Mouse (Mus musculus) heart, embryonic 11.5 days (tissue): Measurements from ENCODE around the gene Per3. TPM values are rescaled to one million over a fixed set of nuclear protein-coding genes. Genes with fewer than 3 reads are reported as not detected.

Experiments
- ATAC-seq: fragments of 200-750 bp; cut with Nextera tagmentation; replicated peaks from 2 replicates; pipeline ENCODE4 v1.8.0; 2017; ENCODE audit warnings: moderate library complexity; ENCODE audit not compliant: insufficient number of reproducible peaks, low FRiP score, low TSS enrichment
- H3K27ac ChIP-seq: fragments of 300-500 bp; sonication (generic); 2 replicates; pipeline ENCODE4 v1.5.1; 2014; ENCODE audit warnings: mild to moderate bottlenecking, low read depth, low read length
- H3K27me3 ChIP-seq: fragments of 300-500 bp; sonication (generic); 2 replicates; pipeline ENCODE4 v1.6.1; 2014; ENCODE audit warnings: mild to moderate bottlenecking, low read length, mixed read lengths; ENCODE audit not compliant: control insufficient read depth, insufficient read depth
- H3K36me3 ChIP-seq: fragments of 300-500 bp; sonication (generic); 2 replicates; pipeline ENCODE4 v1.6.1; 2014; ENCODE audit warnings: mild to moderate bottlenecking, low read length, moderate library complexity, mixed read lengths; ENCODE audit not compliant: control insufficient read depth, insufficient read depth
- H3K4me1 ChIP-seq: fragments of 300-500 bp; sonication (generic); 2 replicates; pipeline ENCODE4 v1.6.1; 2014; ENCODE audit warnings: low read length; ENCODE audit not compliant: control insufficient read depth, insufficient read depth
- H3K4me2 ChIP-seq: fragments of 300-500 bp; sonication (generic); 2 replicates; pipeline ENCODE4 v1.6.1; 2014; ENCODE audit warnings: mild to moderate bottlenecking, moderate library complexity
- H3K4me3 ChIP-seq: fragments of 300-500 bp; sonication (generic); 2 replicates; pipeline ENCODE4 v1.5.1; 2014; ENCODE audit warnings: low read depth, low read length
- H3K9ac ChIP-seq: fragments of 300-500 bp; sonication (generic); 2 replicates; pipeline ENCODE4 v1.6.1; 2014; ENCODE audit warnings: mild to moderate bottlenecking, low read depth, low read length, moderate library complexity
- H3K9me3 ChIP-seq: fragments of 300-500 bp; sonication (generic); replicated peaks from 2 replicates; pipeline ENCODE4 v1.6.1; 2016; ENCODE audit warnings: low read length; ENCODE audit not compliant: control insufficient read depth
- WGBS: fragments of 180-500 bp; shearing (Covaris S2); extraction: QIAGEN DNeasy Blood & Tissue Kit; methylation state at CpG from one replicate; pipeline ENCODE4 v1.1.7; 2014; ENCODE audit not compliant: insufficient replicate concordance; 5-methylcytosine and 5-hydroxymethylcytosine counted together
- polyA plus RNA-seq: library from polyadenylated mRNA; unstranded; fragments of >200 nt; fragmentation: Nextera tagmentation; extraction: Ambion mirVana; gene quantifications from 2 replicates; pipeline ENCODE4 v1.2.1, GENCODE M21; 2014

The Per3 gene
- polyA plus RNA-seq, 1 experiment from 2014 or later = 6.7 TPM

DNA sequence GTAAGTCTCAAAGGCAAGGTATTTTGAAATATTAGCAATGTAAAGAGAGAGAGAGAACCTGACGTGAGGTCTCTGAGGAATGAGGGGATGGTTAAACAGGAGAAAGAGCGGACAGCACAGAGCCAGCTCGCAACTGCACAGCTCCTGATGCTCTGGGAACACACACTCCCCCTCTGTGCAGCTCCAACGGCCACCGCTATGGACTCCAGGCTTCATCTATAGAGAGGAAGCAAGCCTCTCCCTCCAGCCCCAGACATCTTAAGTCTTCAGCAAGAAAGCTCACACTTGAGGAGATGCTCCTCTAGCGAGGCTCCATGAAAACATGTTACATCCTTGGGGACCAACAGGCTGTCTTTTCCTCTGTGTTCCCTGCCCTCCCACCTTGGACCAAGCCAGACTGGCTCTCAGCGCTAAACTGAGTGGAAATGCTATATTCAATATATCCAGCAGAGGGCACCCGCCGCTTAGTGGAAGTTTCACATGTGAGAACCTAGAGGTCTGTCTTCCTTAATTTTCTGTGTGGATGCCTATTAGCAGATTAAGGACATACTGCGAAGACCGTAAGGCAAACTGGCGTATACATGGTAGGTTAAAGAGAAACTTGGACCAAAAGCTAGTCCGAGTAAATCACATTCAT is 28.8 kb upstream of the Per3 start:
- no peak overlapping the region for H3K4me2 ChIP-seq
- H3K9me3 ChIP-seq = no peaks in the 10 kb centered on the region
- H3K27ac ChIP-seq = no peak overlapping the region
- 50% methylated on average over 13 of the region's 13 CpGs for WGBS
- no peak for ATAC-seq
- no peak overlapping the region for H3K4me3 ChIP-seq
- no peak overlapping the region for H3K9ac ChIP-seq
- peaks cover 13% of the 10 kb centered on the region for H3K36me3 ChIP-seq
- no peaks in the 10 kb centered on the region for H3K27me3 ChIP-seq
- H3K4me1 ChIP-seq = no peaks in the 10 kb centered on the region

DNA sequence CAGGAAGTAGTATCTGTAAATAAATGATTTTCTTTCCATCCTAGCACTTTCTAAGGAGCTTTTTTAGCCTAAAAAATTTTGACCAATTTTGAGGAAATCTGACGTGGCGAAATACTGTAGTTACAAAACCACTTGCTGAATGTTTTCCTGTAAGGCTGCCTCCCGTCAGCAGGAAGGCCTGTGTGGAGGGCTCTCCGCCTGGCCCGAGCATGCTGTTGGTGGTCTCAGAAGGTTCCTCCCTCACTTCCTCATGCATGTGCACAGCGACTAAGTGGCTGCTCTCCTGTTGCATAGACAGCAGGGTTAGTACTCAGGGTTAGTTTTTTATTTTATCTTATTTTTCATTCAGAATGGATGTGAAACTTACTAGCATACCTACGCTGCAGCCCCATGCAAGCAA is 26.5 kb upstream of the Per3 start:
- no peak overlapping the region for H3K9ac ChIP-seq
- 0 out of 2 replicates have a peak, but pooled peaks cover 2% of the 10 kb centered on the region for H3K36me3 ChIP-seq
- H3K4me3 ChIP-seq = no peak overlapping the region

DNA sequence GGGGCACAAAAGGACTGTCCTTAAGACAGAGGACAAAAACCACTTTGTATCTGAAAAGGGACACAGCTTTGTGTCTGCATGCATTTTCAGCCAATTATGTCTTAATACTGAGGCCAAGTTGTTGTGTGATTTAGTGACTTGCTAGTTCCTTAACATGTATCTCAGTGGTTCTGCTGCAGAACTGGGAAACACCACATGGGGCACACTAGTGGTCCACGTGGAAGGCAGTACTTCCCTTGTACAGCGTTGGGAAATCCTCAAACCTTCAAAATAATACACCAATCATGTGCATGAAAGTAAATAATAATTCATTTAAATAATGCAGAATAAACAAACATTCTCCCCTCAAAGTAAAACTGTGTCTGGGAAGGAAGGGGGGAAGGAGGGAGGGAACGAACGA is 24.3 kb upstream of the Per3 start:
- Histone ChIP-seq H3K9me3 (no peaks in the 10 kb centered on the region), H3K4me3 (no peak overlapping the region), H3K36me3 (no peaks in the 10 kb centered on the region), H3K27me3 (no peaks in the 10 kb centered on the region), H3K4me1 (no peaks in the 10 kb centered on the region), H3K27ac (no peak overlapping the region), H3K9ac (no peak overlapping the region), H3K4me2 (no peak overlapping the region)
- ATAC-seq = no peak
- 69% methylated on average over 4 of the region's 4 CpGs for WGBS

More for the DNA sequence above, 26.5 kb upstream of the Per3 start:
- Histone ChIP-seq H3K9me3 (no peaks in the 10 kb centered on the region), H3K4me2 (no peak overlapping the region), H3K4me1 (no peaks in the 10 kb centered on the region), H3K27me3 (no peaks in the 10 kb centered on the region), H3K27ac (no peak overlapping the region)
- ATAC-seq = no peak
- 72% methylated on average over 7 of the region's 7 CpGs for WGBS

DNA sequence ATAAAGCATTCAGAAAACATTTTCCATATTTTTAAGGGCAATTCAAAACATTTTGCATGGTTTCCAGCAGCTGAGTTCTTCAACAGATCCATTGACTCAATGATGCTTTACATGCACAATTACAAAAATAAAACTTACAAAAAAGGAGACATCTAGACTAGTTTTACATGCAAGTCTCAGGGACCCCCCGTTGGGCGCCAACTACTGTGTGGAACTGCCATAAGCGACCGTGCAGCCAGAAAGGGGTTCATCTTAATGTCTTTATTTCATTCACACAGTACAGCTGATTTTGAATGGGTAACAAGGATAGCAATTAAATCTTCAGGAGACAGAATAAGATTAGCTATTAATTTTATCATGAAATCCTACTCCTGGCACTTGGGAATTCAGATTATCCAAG is 15.1 kb upstream of the Per3 start:
- no peaks in the 10 kb centered on the region for H3K9me3 ChIP-seq
- peaks cover 5% of the 10 kb centered on the region; the same call in 1 of the 2 replicates for H3K4me1 ChIP-seq
- H3K27me3 ChIP-seq = no peaks in the 10 kb centered on the region
- ATAC-seq = no peak
- H3K9ac ChIP-seq = no peak overlapping the region
- H3K4me3 ChIP-seq = no peak overlapping the region
- no peak overlapping the region for H3K27ac ChIP-seq
- peaks cover 6% of the 10 kb centered on the region; the same call in 1 of the 2 replicates for H3K36me3 ChIP-seq
- WGBS = 96% methylated on average over 4 of the region's 4 CpGs
- no peak overlapping the region for H3K4me2 ChIP-seq

DNA sequence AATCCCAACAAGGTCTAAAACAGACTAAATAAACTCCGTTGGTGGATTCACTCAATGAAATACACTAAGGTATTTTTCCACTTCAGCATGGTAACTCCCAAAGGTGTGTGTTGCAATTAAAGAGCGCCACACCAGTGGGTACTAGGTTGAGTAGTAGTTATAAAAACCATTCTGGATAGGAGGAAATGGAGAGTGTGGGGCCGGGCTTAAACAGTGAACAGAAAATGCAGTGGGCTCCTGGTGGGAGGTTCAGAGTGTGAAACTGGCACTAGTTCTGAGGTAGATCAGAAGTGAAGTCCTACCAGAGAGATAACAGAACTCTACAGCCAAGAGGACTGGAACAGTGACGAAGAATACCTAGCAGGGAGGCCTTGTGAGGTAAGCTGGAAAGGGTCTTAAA is 14.2 kb upstream of the Per3 start:
- Histone ChIP-seq H3K9ac (no peak overlapping the region), H3K4me3 (peak overlapping the region; percentile 90; the same call in 1 of the 2 replicates), H3K36me3 (peaks cover 9% of the 10 kb centered on the region), H3K4me2 (peak overlapping the region; percentile 82), H3K9me3 (no peaks in the 10 kb centered on the region), H3K27me3 (no peaks in the 10 kb centered on the region), H3K27ac (peak overlapping the region; percentile 96; the same call in 1 of the 2 replicates), H3K4me1 (peaks cover 5% of the 10 kb centered on the region; the same call in 1 of the 2 replicates)
- no peak for ATAC-seq
- 75% methylated on average over 4 of the region's 4 CpGs for WGBS

DNA sequence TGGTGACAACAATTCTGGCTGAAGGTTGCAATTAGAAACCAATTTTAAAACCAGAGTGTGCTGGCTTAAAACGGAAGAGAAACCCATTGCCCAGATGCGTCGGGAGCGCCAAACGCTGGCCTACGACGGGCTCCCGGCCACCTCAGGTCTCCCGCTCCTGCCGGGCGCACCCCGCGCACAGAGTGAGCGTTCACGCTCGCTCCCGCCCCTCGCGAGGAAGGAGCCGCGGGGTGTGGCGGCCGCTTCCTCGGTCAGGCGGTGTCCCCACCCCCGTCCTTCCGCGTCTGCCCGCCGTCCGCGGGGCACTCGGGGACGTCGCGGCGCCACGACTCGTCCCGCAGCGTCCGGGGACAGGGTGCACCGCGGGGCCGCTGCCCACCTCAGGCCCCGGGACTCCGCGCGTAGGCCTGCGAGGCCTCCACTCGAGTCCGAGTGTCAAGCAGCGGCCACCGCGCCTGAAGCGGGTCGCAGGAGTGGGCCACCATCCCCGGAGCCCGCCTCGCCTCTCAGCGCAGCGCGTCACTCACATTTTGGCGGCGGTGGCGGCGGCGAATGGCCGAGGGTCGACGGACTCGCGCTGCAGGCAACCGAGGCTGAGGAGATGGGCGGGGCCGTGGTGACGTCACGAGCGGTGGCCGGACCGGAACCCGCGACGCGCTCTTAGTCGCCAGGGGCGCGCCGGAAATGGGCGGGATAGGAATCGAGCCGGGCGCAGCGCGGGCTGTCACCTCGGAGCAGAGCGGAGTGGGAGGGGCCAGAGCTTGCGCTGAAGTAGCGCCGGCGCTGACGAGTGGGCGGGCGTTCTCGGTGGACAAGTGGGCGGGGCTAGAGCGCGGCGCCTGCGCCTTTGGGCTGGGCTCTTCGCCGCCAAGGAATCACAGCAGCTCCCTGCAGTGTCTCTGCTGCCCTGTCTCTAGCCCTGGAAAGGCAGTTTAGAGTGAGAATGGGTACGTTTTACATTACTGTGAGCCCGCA is 13.2 kb upstream of the Per3 start, which contains the start of gene Vamp3:
Gene Vamp3, minus strand, starts transcription at position 617 of the 975 bp plus-strand sequence.
- Histone ChIP-seq H3K9me3 (no peaks in the 10 kb centered on the region), H3K27ac (peak within 1 kb of the TSS; percentile 96), H3K4me1 (peaks cover 5% of the 10 kb centered on the region; the same call in 1 of the 2 replicates), H3K27me3 (no peaks in the 10 kb centered on the region), H3K36me3 (peaks cover 9% of the 10 kb centered on the region), H3K4me3 (peak within 1 kb of the TSS; percentile 90), H3K4me2 (peak within 1 kb of the TSS; percentile 82), H3K9ac (peak within 1 kb of the TSS; percentile 95)
- ATAC-seq = peak; percentile 100
- WGBS = under 1% methylated on average over 105 of the region's 114 CpGs

DNA sequence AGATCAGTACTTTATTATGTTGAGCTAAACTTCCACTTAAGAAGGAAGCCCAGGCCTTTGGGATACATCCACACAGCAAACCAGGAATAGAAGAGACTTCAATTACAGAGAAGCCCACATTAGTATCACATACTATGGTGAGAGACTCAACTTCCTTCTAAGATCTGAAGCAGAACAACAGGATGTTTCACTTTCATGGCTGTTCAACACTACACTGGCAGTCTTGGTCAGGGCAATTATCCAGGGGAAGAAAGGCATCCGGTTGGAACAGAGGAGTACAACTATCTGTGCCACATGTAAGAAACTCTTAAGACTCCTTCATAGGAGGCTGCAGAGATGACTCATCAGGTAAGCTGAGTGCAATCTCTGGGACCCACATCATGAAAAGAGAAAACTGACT is 6.7 kb upstream of the Per3 start:
- H3K36me3 ChIP-seq = peaks cover 9% of the 10 kb centered on the region

DNA sequence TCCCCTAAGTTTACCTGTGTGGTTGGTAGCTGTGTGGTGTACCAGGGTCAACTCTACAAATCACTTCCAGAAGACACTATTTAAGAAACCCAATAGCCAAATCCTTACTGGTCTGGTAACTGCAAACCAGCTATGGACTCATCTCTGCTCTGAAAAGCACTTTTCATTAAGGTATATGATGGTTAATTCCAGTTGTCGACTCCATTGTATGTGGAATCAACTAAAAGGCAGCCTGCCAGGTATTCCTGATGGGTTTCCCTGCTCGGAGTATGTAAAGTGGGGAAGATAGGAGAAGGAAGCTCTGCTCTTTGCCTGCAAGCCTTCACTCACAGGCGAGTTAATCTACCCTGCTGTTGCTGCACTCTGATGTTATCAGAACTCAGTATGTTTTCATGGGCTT is 2.1 kb upstream of the Per3 start:
- H3K9me3 ChIP-seq = no peaks in the 10 kb centered on the region
- H3K9ac ChIP-seq = no peak overlapping the region
- 88% methylated on average over 3 of the region's 3 CpGs for WGBS
- no peak overlapping the region for H3K4me3 ChIP-seq
- no peaks in the 10 kb centered on the region for H3K27me3 ChIP-seq
- H3K27ac ChIP-seq = no peak overlapping the region
- H3K36me3 ChIP-seq = 0 out of 2 replicates have a peak, but pooled peaks cover 4% of the 10 kb centered on the region
- no peak overlapping the region for H3K4me2 ChIP-seq
- peaks cover 11% of the 10 kb centered on the region; the same call in 1 of the 2 replicates for H3K4me1 ChIP-seq
- no peak for ATAC-seq

More for the DNA sequence above, 6.7 kb upstream of the Per3 start:
- Histone ChIP-seq H3K4me3 (no peak overlapping the region), H3K4me2 (no peak overlapping the region), H3K9ac (no peak overlapping the region), H3K4me1 (no peaks in the 10 kb centered on the region), H3K9me3 (no peaks in the 10 kb centered on the region), H3K27ac (no peak overlapping the region), H3K27me3 (no peaks in the 10 kb centered on the region)
- 77% methylated on average over 1 of the region's 1 CpGs for WGBS
- ATAC-seq = no peak
